Mouse (Mus musculus) forebrain, embryonic 12.5 days (tissue): ENCODE results near the gene Flna. TPM values are rescaled to one million over a fixed set of nuclear protein-coding genes. Genes with fewer than 3 reads are reported as not detected.
"Not testable (repeated sequence)": the region's sequence is repeated elsewhere in the genome, so short reads cannot be mapped to it uniquely, and the experiment has no call there.

ENCODE experiments used
- ATAC-seq: fragments of 200-750 bp; cut with Nextera tagmentation; 2 replicates; pipeline ENCODE4 v1.8.0; 2017; ENCODE audit warnings: moderate TSS enrichment; ENCODE audit not compliant: low FRiP score
- H3K27ac ChIP-seq: fragments of 300-500 bp; sonication (generic); 2 replicates; pipeline ENCODE4 v1.5.1; 2016; ENCODE audit warnings: mild to moderate bottlenecking
- H3K27me3 ChIP-seq: fragments of 300-500 bp; sonication (generic); 2 replicates; pipeline ENCODE4 v1.6.1; 2016; ENCODE audit warnings: mild to moderate bottlenecking
- H3K36me3 ChIP-seq: fragments of 300-500 bp; sonication (generic); replicated peaks from 2 replicates; pipeline ENCODE4 v1.6.1; 2016; ENCODE audit warnings: mild to moderate bottlenecking
- H3K4me1 ChIP-seq: fragments of 300-500 bp; sonication (generic); 2 replicates; pipeline ENCODE4 v1.6.1; 2016
- H3K4me2 ChIP-seq: fragments of 300-500 bp; sonication (generic); 2 replicates; pipeline ENCODE4 v1.6.1; 2016; ENCODE audit warnings: mild to moderate bottlenecking, moderate library complexity
- H3K4me3 ChIP-seq: fragments of 300-500 bp; sonication (generic); replicated peaks from 2 replicates; pipeline ENCODE4 v1.5.1; 2016; ENCODE audit warnings: mild to moderate bottlenecking
- H3K9ac ChIP-seq: fragments of 300-500 bp; sonication (generic); 2 replicates; pipeline ENCODE4 v1.6.1; 2016; ENCODE audit warnings: mild to moderate bottlenecking
- H3K9me3 ChIP-seq: fragments of 300-500 bp; sonication (generic); 2 replicates; pipeline ENCODE4 v1.6.1; 2016
- WGBS: fragments of 180-500 bp; shearing (Covaris S2); methylation state at CpG from one replicate; pipeline ENCODE4 v1.1.7; 2016; 5-methylcytosine and 5-hydroxymethylcytosine counted together
- polyA plus RNA-seq: library from polyadenylated mRNA; unstranded; fragments of >200 nt; fragmentation: Nextera tagmentation; extraction: Ambion mirVana; gene quantifications from 2 replicates; pipeline ENCODE4 v1.2.1, GENCODE M21; 2016

Flna gene
- polyA plus RNA-seq, 1 experiment from 2014 or later, result 198 TPM

GRCm38 (mm10) chrX:74244614-74245083 lies 5.0 kb downstream of the Flna start:
- H3K27me3 ChIP-seq, result no peaks in the 10 kb centered on the region
- peak overlapping the region; percentile 89; the same call in 1 of the 2 replicates for H3K27ac ChIP-seq
- peaks cover 18% of the 10 kb centered on the region for H3K4me1 ChIP-seq
- 24% methylated on average over 2 of the region's 3 CpGs for WGBS
- ATAC-seq, result peak; percentile 33
- peaks cover 37% of the 10 kb centered on the region for H3K36me3 ChIP-seq
- no peaks in the 10 kb centered on the region for H3K9me3 ChIP-seq
- H3K4me2 ChIP-seq, result peak overlapping the region; percentile 65
- peak overlapping the region; percentile 56 for H3K4me3 ChIP-seq
- H3K9ac ChIP-seq, result peak overlapping the region; percentile 68

- Histone ChIP-seq H3K4me2 (peak overlapping the region; percentile 65), H3K4me1 (peaks cover 11% of the 10 kb centered on the region), H3K36me3 (peaks cover 45% of the 10 kb centered on the region), H3K27ac (no peak overlapping the region), H3K9me3 (no peaks in the 10 kb centered on the region), H3K4me3 (peak overlapping the region; percentile 56), H3K27me3 (no peaks in the 10 kb centered on the region), H3K9ac (peak overlapping the region; percentile 68)
- WGBS, result 72% methylated on average over 3 of the region's 3 CpGs
- ATAC-seq, result no peak
These were observed 5.8 kb downstream of the Flna start for GRCm38 (mm10) chrX:74243807-74244206.

GRCm38 (mm10) chrX:74243396-74243795 lies 6.2 kb downstream of the Flna start:
- no peaks in the 10 kb centered on the region for H3K27me3 ChIP-seq
- H3K4me2 ChIP-seq, result peak overlapping the region; percentile 65
- peak overlapping the region; percentile 68; the same call in 1 of the 2 replicates for H3K9ac ChIP-seq
- peak overlapping the region; percentile 56 for H3K4me3 ChIP-seq
- H3K36me3 ChIP-seq, result peaks cover 49% of the 10 kb centered on the region
- no peak for ATAC-seq
- no peak overlapping the region for H3K27ac ChIP-seq
- no peaks in the 10 kb centered on the region for H3K9me3 ChIP-seq
- H3K4me1 ChIP-seq, result peaks cover 11% of the 10 kb centered on the region
- 97% methylated on average over 2 of the region's 2 CpGs for WGBS

DNA sequence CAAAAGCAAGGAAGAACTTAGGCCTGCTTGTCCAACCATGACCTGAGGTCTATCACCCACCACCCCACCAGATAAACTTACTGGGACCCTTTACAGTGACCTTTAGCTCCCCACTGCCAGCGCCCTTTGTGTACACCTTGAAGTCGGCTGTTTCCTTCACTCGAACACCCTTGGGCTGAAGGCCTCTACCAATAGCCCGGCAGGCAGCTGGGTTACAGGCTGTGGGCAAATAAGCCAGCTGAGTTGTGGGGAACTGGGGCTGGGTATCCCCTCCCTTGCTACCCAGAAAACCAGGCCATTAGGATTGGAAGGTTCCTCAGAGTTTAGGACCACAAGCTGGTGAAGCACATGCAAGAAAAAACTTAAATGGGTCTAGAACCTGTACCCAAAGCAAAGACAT lies 9.3 kb downstream of the Flna start:
- H3K27me3 ChIP-seq, result no peaks in the 10 kb centered on the region
- no peaks in the 10 kb centered on the region for H3K9me3 ChIP-seq
- WGBS, result 91% methylated on average over 4 of the region's 4 CpGs
- H3K4me1 ChIP-seq, result peaks cover 11% of the 10 kb centered on the region
- no peak for ATAC-seq
- no peak overlapping the region for H3K4me3 ChIP-seq
- peaks cover 76% of the 10 kb centered on the region for H3K36me3 ChIP-seq
- H3K9ac ChIP-seq, result no peak overlapping the region
- H3K27ac ChIP-seq, result no peak overlapping the region
- no peak overlapping the region for H3K4me2 ChIP-seq

DNA sequence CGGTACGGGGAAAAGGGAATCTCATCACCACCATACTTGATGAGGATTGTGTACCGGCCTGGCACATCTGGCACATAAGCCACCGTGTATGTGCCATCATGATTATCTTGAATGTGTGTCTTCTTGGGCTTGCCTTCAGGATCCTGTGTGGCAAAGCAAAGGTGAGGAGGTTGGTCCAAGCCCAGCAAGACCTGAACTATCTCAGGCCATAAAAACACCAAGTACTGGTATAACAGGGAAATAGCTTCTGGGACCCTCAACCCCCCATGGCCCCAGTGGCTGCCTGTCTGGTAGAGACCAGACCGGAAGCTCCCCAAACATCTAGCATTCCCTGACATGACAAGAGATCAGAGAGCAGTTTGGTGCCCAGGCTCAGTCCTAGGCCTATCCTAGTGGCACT lies 16.4 kb downstream of the Flna start:
- H3K9ac ChIP-seq, result no peak overlapping the region
- no peak overlapping the region for H3K4me2 ChIP-seq
- no peak overlapping the region for H3K27ac ChIP-seq
- H3K9me3 ChIP-seq, result no peaks in the 10 kb centered on the region
- H3K36me3 ChIP-seq, result peaks cover 96% of the 10 kb centered on the region
- H3K27me3 ChIP-seq, result no peaks in the 10 kb centered on the region
- H3K4me3 ChIP-seq, result no peak overlapping the region
- no peaks in the 10 kb centered on the region for H3K4me1 ChIP-seq
- WGBS, result 92% methylated on average over 5 of the region's 5 CpGs
- ATAC-seq, result no peak

GRCm38 (mm10) chrX:74230038-74230437 lies 19.6 kb downstream of the Flna start:
- no peak overlapping the region for H3K4me2 ChIP-seq
- H3K27ac ChIP-seq, result no peak overlapping the region
- peaks cover 100% of the 10 kb centered on the region for H3K36me3 ChIP-seq
- H3K27me3 ChIP-seq, result no peaks in the 10 kb centered on the region
- ATAC-seq, result no peak; the same call in 1 of the 2 replicates
- H3K4me3 ChIP-seq, result no peak overlapping the region
- WGBS, result 64% methylated on average over 1 of the region's 1 CpGs
- no peak overlapping the region for H3K9ac ChIP-seq
- H3K4me1 ChIP-seq, result no peaks in the 10 kb centered on the region
- H3K9me3 ChIP-seq, result no peaks in the 10 kb centered on the region

DNA sequence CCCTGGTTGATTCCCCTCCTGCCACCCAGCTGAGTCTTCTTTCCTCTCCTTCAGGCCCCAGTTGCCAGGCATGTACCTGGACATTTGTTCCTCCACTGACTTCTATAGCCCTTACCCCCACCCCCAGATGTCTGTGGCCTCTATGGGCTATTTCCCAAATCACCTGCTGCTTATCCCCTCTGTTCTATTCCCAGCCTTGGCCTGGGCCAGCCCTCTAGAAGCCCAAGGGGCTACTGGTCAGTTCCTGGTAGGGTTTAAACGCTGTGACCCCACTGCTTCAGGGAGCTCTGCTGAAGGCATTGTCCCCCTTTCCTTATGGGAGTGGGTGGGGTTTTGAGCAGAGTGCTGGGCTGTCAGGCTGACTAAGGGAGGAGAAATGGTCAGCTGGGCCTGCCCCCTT lies 29.5 kb downstream of the Flna start:
- H3K4me1 ChIP-seq, H3K27me3 ChIP-seq, H3K27ac ChIP-seq, H3K9me3 ChIP-seq, H3K4me3 ChIP-seq, ATAC-seq, H3K9ac ChIP-seq, H3K4me2 ChIP-seq: not testable (repeated sequence)
- peaks cover 24% of the 10 kb centered on the region for H3K36me3 ChIP-seq
- 24% methylated on average over 1 of the region's 1 CpGs for WGBS

- Histone ChIP-seq H3K4me3 (no peak overlapping the region), H3K4me1 (no peaks in the 10 kb centered on the region), H3K4me2 (no peak overlapping the region), H3K9me3 (no peaks in the 10 kb centered on the region), H3K27ac (no peak overlapping the region), H3K27me3 (no peaks in the 10 kb centered on the region), H3K9ac (no peak overlapping the region), H3K36me3 (peaks cover 17% of the 10 kb centered on the region)
- 62% methylated on average over 13 of the region's 13 CpGs for WGBS
- ATAC-seq, result no peak
These were observed 30.2 kb downstream of the Flna start for GRCm38 (mm10) chrX:74219449-74219848.

GRCm38 (mm10) chrX:74218496-74218895 lies 31.1 kb downstream of the Flna start:
- H3K9ac ChIP-seq, result no peak overlapping the region
- ATAC-seq, result no peak
- 84% methylated on average over 4 of the region's 4 CpGs for WGBS
- H3K9me3 ChIP-seq, result no peaks in the 10 kb centered on the region
- no peak overlapping the region for H3K27ac ChIP-seq
- no peaks in the 10 kb centered on the region for H3K27me3 ChIP-seq
- no peak overlapping the region for H3K4me2 ChIP-seq
- H3K36me3 ChIP-seq, result peaks cover 10% of the 10 kb centered on the region
- no peaks in the 10 kb centered on the region for H3K4me1 ChIP-seq
- H3K4me3 ChIP-seq, result no peak overlapping the region

DNA sequence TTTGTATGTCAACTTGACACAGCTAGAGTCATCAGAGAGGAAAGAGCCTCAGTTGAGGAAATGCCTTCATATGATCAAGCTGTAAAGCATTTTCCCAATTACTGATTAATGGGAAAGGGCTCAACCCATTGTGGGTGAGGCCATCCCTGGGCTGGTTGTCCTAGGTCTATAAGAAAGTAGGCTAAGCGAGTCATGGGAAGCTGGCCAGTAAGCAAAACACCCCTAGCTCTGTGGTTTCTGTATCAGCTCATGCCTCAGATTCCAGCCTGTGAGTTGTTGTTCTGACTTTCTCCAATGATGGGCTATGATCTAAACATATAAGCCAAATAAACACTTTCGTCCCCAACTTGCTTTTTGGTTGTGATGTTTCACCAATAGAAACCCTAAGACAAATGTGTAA lies 46.1 kb downstream of the Flna start:
- 88% methylated on average over 2 of the region's 2 CpGs for WGBS
- no peaks in the 10 kb centered on the region for H3K27me3 ChIP-seq
- H3K4me3 ChIP-seq, result no peak overlapping the region
- H3K4me1 ChIP-seq, result no peaks in the 10 kb centered on the region
- ATAC-seq, result no peak
- no peak overlapping the region for H3K27ac ChIP-seq
- no peak overlapping the region for H3K9ac ChIP-seq
- no peaks in the 10 kb centered on the region for H3K9me3 ChIP-seq
- H3K36me3 ChIP-seq, result no peaks in the 10 kb centered on the region
- H3K4me2 ChIP-seq, result no peak overlapping the region

- no peaks in the 10 kb centered on the region for H3K36me3 ChIP-seq
- no peaks in the 10 kb centered on the region for H3K9me3 ChIP-seq
- H3K4me2 ChIP-seq, result no peak within 1 kb of the TSS
- no peaks in the 10 kb centered on the region for H3K27me3 ChIP-seq
- ATAC-seq, result no peak
- H3K9ac ChIP-seq, result no peak within 1 kb of the TSS
- WGBS, result 91% methylated on average over 17 of the region's 17 CpGs
- H3K27ac ChIP-seq, result no peak within 1 kb of the TSS
- H3K4me3 ChIP-seq, result no peak within 1 kb of the TSS
- H3K4me1 ChIP-seq, result no peaks in the 10 kb centered on the region
These were observed 72.7 kb downstream of the Flna start, which contains the start of gene Tktl1 for GRCm38 (mm10) chrX:74176959-74177358. TSS of gene Tktl1 (plus strand) at chrX:74177259.
